Mouse (Mus musculus) stomach, postnatal 0 days (tissue): ENCODE data around the gene Khnyn.

ENCODE experiments used
- CTCF ChIP-seq: IDR thresholded peaks from 2 replicates; pipeline ENCODE4 v1.5.1; 2016; ENCODE audit warnings: antibody characterized with exemption, low read depth, mild to moderate bottlenecking, moderate library complexity
- EP300 ChIP-seq: optimal IDR thresholded peaks from 2 replicates; pipeline ENCODE3; 2016; ENCODE audit warnings: antibody characterized with exemption

GRCm38 (mm10) chr14:55905518-55905917 is 20.8 kb downstream of the Khnyn start:
- TF ChIP-seq CTCF (peak; percentile 65), EP300 (no peak)
